Mouse (Mus musculus) ES-E14 (cell line): ENCODE data around the gene Mdk. TPM values are rescaled to one million over a fixed set of nuclear protein-coding genes. Genes with fewer than 3 reads are reported as not detected.

ENCODE experiments used
- DNase-seq: peaks from one replicate; pipeline ENCODE4 v3.0.0-alpha.2; 2013; ENCODE audit warnings: low read depth, low spot score
- H3K27ac ChIP-seq: 2 replicates; pipeline ENCODE4 v1.5.1; 2012; ENCODE audit warnings: low read depth, mild to moderate bottlenecking, low read length, moderate library complexity, mixed read lengths; ENCODE audit not compliant: poor library complexity, insufficient read depth, severe bottlenecking
- H3K36me3 ChIP-seq: 2 replicates; pipeline ENCODE4 v1.6.1; 2012; ENCODE audit warnings: mild to moderate bottlenecking, low read length, moderate library complexity, mixed read lengths; ENCODE audit not compliant: control insufficient read depth, poor library complexity, insufficient read depth, severe bottlenecking
- H3K4me1 ChIP-seq, 2 experiments: fragments of 150-350 bp in 1 of 2; sonication (generic) in 1 of 2; 2 replicates each; pipeline ENCODE4 v1.6.1; 2012; ENCODE audit warnings: low read length in 2 of 2, mild to moderate bottlenecking in 1 of 2, mixed read lengths in 1 of 2; ENCODE audit not compliant: control insufficient read depth in 2 of 2, insufficient read depth in 2 of 2, poor library complexity in 1 of 2
- H3K4me3 ChIP-seq, 2 experiments: fragments of 150-350 bp in 1 of 2; sonication (generic) in 1 of 2; 2 replicates each; pipeline ENCODE4 v1.5.1; 2012; ENCODE audit warnings: low read length in 2 of 2, low read depth in 1 of 2, mild to moderate bottlenecking in 1 of 2, mixed read lengths in 1 of 2; ENCODE audit not compliant: insufficient read depth in 1 of 2, poor library complexity in 1 of 2, severe bottlenecking in 1 of 2
- H3K9ac ChIP-seq: 2 replicates; pipeline ENCODE4 v1.6.1; 2012; ENCODE audit warnings: low read depth, mild to moderate bottlenecking, low read length, mixed read lengths; ENCODE audit not compliant: poor library complexity, insufficient read depth, severe bottlenecking
- H3K9me3 ChIP-seq: fragments of 150-350 bp; sonication (generic); 2 replicates; pipeline ENCODE4 v1.6.1; 2012; ENCODE audit warnings: low read depth, mild to moderate bottlenecking, low read length; ENCODE audit not compliant: control insufficient read depth, insufficient read depth
- CHD2 ChIP-seq: IDR thresholded peaks from 2 replicates; pipeline ENCODE4 v1.6.1; 2014; ENCODE audit warnings: mild to moderate bottlenecking, low read depth, low read length, inconsistent platforms
- HCFC1 ChIP-seq: IDR thresholded peaks from 2 replicates; pipeline ENCODE4 v1.6.1; 2012; ENCODE audit warnings: low read length, inconsistent platforms, borderline replicate concordance; ENCODE audit not compliant: insufficient read depth
- MAFK ChIP-seq: IDR thresholded peaks from 2 replicates; pipeline ENCODE4 v1.6.1; 2014; ENCODE audit warnings: mild to moderate bottlenecking, low read depth, low read length, inconsistent platforms; ENCODE audit not compliant: insufficient read depth
- ZC3H11A ChIP-seq: IDR thresholded peaks from 2 replicates; pipeline ENCODE4 v1.6.1; 2012; ENCODE audit warnings: low read depth, mild to moderate bottlenecking, inconsistent platforms, low read length, borderline replicate concordance
- ZNF384 ChIP-seq: IDR thresholded peaks from 2 replicates; pipeline ENCODE4 v1.6.1; 2012; ENCODE audit warnings: low read depth, low read length, inconsistent platforms
- in situ Hi-C, 2 experiments: fragments of 600-800 bp; cut with MboI; formaldehyde crosslinking; loops; one replicate each; pipeline ENCODE4 v1.15.1; 2025; ENCODE audit warnings: low sequenced_read_pairs in 2 of 2, inconsistent platforms in 1 of 2; ENCODE audit not compliant: unreplicated experiment in 2 of 2
- total RNA-seq: library from RNA; depleted of rRNA; stranded (reverse); fragments of 300-350 nt; gene quantifications from 2 replicates; pipeline ENCODE4 v1.2.3, GENCODE M21; 2012

Mdk gene
- total RNA-seq, 1 experiment: 345 TPM

DNA sequence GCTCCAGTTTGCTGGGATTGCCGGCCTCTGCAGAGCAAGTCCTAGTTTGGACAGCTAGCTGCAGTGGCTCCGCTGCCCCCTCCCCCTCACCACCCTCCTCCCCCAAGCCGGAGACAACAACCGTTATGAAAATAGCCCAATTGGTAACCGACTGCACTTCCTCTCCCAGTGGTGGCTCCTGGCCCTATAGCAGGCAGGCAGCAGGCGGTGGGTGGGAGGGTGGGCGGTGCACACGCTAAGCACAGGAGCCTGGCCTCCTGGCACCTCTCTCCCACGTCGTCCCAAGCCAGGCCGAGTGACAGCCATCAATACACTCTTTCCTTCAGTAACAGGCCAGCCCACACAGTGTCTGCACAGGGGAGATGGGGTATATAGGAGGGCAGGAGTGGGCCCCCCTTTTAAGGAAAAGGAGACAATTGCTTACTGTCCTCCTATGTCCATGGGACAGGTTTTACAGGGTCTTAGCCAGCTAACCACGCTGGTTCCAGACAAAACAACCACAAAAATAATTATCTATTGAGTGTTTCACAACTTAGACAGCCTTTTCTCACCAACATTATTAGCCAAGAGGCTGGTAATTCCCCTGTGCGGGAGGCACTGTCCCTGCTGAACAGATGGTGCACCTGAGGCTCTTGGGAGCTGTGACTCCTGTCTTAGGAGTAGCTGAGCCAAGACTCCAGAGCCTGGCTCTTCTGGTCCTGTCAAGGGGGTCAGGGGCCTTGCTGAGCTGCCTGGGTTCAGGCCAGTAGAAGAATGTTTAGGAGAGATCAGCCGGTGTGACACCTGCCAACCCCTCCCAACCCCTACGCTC lies 18.4 kb upstream of the Mdk start:
- no peak overlapping the region for H3K27ac ChIP-seq
- no peak for DNase-seq
- H3K9me3 ChIP-seq: no peaks in the 10 kb centered on the region
- H3K9ac ChIP-seq: no peak overlapping the region; the same call in 1 of the 2 replicates
- H3K4me1 ChIP-seq: peaks cover 2 to 28% of the 10 kb centered on the region in 2 experiments
- TF ChIP-seq MAFK: no peak
- TF ChIP-seq ZNF384: no peak
- TF ChIP-seq HCFC1: no peak
- TF ChIP-seq CHD2: no peak
- TF ChIP-seq ZC3H11A: no peak
- in situ Hi-C loops: no loop called here
- H3K36me3 ChIP-seq: peaks cover 2% of the 10 kb centered on the region; the same call in 1 of the 2 replicates
- no peak overlapping the region for H3K4me3 ChIP-seq

GRCm38 (mm10) chr2:91949411-91950274 lies 17.5 kb upstream of the Mdk start:
- TF ChIP-seq ZC3H11A (no peak), MAFK (no peak), CHD2 (no peak), ZNF384 (no peak), HCFC1 (no peak)
- Histone ChIP-seq H3K4me3 (no peak overlapping the region), H3K9me3 (no peaks in the 10 kb centered on the region), H3K9ac (no peak overlapping the region; the same call in 1 of the 2 replicates), H3K27ac (no peak overlapping the region), H3K4me1 (peaks cover 0 to 29% of the 10 kb centered on the region in 2 experiments; a peak in 3 of 4 replicates), H3K36me3 (peaks cover 2% of the 10 kb centered on the region; the same call in 1 of the 2 replicates)
- no peak for DNase-seq
- in situ Hi-C loops: no loop called here

DNA sequence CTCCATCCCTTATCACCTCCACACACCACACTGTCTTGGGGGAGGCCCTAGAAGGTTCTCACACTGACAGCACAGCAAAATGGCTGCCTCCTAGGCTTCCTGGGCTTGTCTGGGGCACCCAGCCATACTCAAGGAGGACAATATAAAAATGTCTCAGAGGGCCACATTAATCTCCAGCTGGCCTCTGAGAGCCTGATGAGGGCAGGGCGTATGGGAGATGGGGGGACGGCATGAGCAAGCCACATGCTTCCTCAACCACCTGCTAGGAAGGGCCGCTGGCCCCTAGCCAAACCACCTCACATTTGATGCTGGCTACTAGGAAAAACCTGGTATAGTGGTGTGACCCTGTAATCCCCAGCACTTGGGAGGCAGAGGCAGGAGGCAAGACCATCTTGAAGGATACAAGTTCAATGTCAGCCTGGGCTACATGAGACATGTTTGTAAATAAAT lies 16.7 kb upstream of the Mdk start:
- no peak overlapping the region for H3K9ac ChIP-seq
- no peak overlapping the region for H3K27ac ChIP-seq
- no peak for TF ChIP-seq ZC3H11A
- no peak for TF ChIP-seq CHD2
- TF ChIP-seq HCFC1: no peak
- TF ChIP-seq MAFK: no peak
- TF ChIP-seq ZNF384: no peak
- DNase-seq: no peak
- no peak overlapping the region for H3K4me3 ChIP-seq
- no peaks in the 10 kb centered on the region for H3K9me3 ChIP-seq
- in situ Hi-C loops: no loop called here
- H3K36me3 ChIP-seq: peaks cover 3% of the 10 kb centered on the region; the same call in 1 of the 2 replicates
- H3K4me1 ChIP-seq: peaks cover 0 to 32% of the 10 kb centered on the region in 2 experiments; a peak in 3 of 4 replicates

DNA sequence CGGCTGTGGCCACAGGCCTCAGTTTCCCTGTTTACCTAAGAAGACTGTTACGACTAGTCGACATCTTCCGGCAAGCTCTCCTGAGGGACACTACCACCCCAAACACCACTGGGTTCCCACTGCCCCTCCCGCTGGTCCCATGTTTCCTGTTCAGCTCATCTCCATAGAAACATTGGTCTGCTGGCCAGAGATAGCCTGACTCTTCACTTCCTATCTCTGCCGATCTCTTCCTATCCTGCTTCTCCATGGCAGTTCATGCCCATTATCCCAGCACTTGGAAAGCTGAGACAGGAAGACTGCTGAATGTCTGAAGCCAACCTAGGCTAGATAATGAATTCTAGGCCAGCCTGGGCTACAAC lies 16.0 kb upstream of the Mdk start:
- peaks cover 6% of the 10 kb centered on the region; the same call in 1 of the 2 replicates for H3K36me3 ChIP-seq
- no peak overlapping the region for H3K9ac ChIP-seq
- no peaks in the 10 kb centered on the region for H3K9me3 ChIP-seq
- in situ Hi-C loops: no loop called here
- TF ChIP-seq HCFC1 (no peak), CHD2 (no peak), MAFK (no peak), ZC3H11A (no peak), ZNF384 (no peak)
- no peak overlapping the region for H3K27ac ChIP-seq
- no peak overlapping the region for H3K4me3 ChIP-seq
- DNase-seq: no peak
- peaks cover 0 to 30% of the 10 kb centered on the region in 2 experiments; a peak in 3 of 4 replicates for H3K4me1 ChIP-seq
